Mouse (Mus musculus) ES-Bruce4 (cell line): Measurements from ENCODE around the gene Muc13.

Experiments used
- CTCF ChIP-seq: IDR thresholded peaks from one replicate; pipeline ENCODE4 v1.8.1; 2011; ENCODE audit warnings: low read depth, low read length
- EP300 ChIP-seq: IDR thresholded peaks from 2 replicates; pipeline ENCODE4 v1.6.1; 2011; ENCODE audit warnings: low read depth, low read length; ENCODE audit not compliant: insufficient read depth
- POLR2A ChIP-seq: IDR thresholded peaks from one replicate; pipeline ENCODE4 v1.8.1; 2011; ENCODE audit warnings: low read length; ENCODE audit not compliant: insufficient read depth

DNA sequence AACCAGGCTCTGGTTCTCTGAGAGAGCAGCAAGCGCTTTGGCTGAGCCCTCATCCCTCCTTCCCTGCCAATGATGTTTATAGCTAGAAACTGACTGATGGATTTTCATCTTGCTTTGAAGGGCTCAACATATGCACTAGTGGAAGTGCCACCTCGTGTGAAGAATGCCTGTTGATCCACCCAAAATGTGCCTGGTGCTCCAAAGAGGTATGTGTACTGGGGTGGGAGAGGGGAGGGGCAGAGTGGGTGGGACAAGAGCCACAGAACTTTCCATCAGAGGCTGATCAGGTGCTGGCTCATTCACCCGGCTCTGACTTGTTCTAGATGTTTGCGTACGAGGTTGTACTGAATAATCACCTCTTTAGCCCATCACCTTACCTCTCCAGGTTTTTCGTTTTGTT, 51.0 kb downstream of the Muc13 start:
- no peak for TF ChIP-seq EP300
- no peak for TF ChIP-seq CTCF
- TF ChIP-seq POLR2A: no peak
